Mouse (Mus musculus) intestine, embryonic 14.5 days (tissue): Measurements from ENCODE around the gene Ctsd. TPM values are rescaled to one million over a fixed set of nuclear protein-coding genes. Genes with fewer than 3 reads are reported as not detected.
"Not testable (repeated sequence)": the region's sequence is repeated elsewhere in the genome, so short reads cannot be mapped to it uniquely, and the experiment has no call there.

Experiments used
- ATAC-seq: fragments of 200-750 bp; cut with Nextera tagmentation; replicated peaks from 2 replicates; pipeline ENCODE4 v1.8.0; 2017; ENCODE audit warnings: low read depth, moderate number of reproducible peaks, moderate TSS enrichment, moderate library complexity; ENCODE audit not compliant: low FRiP score, low TSS enrichment
- DNase-seq: peaks from one replicate; pipeline ENCODE4 v3.0.0-alpha.2; 2018; ENCODE audit warnings: low spot score
- H3K27ac ChIP-seq: fragments of 300-500 bp; sonication (generic); 2 replicates; pipeline ENCODE4 v1.5.1; 2014; ENCODE audit warnings: low read depth, mild to moderate bottlenecking, control low read depth
- H3K27me3 ChIP-seq: fragments of 300-500 bp; sonication (generic); replicated peaks from 2 replicates; pipeline ENCODE4 v1.6.1; 2014; ENCODE audit warnings: low read length, control low read depth; ENCODE audit not compliant: control insufficient read depth, insufficient read depth
- H3K36me3 ChIP-seq: fragments of 300-500 bp; sonication (generic); 2 replicates; pipeline ENCODE4 v1.6.1; 2014; ENCODE audit warnings: low read length, control low read depth; ENCODE audit not compliant: control insufficient read depth, insufficient read depth
- H3K4me1 ChIP-seq: fragments of 300-500 bp; sonication (generic); replicated peaks from 2 replicates; pipeline ENCODE4 v1.6.1; 2014; ENCODE audit warnings: low read length, control low read depth, mixed read lengths; ENCODE audit not compliant: control insufficient read depth, insufficient read depth
- H3K4me2 ChIP-seq: fragments of 300-500 bp; sonication (generic); 2 replicates; pipeline ENCODE4 v1.6.1; 2014; ENCODE audit warnings: low read length
- H3K4me3 ChIP-seq: fragments of 300-500 bp; sonication (generic); 2 replicates; pipeline ENCODE4 v1.5.1; 2014; ENCODE audit warnings: low read depth, low read length, control low read depth, mixed read lengths
- H3K9ac ChIP-seq: fragments of 300-500 bp; sonication (generic); 2 replicates; pipeline ENCODE4 v1.6.1; 2014; ENCODE audit warnings: mild to moderate bottlenecking, low read length
- H3K9me3 ChIP-seq: fragments of 300-500 bp; sonication (generic); 2 replicates; pipeline ENCODE4 v1.6.1; 2016; ENCODE audit warnings: low read length, control low read depth; ENCODE audit not compliant: control insufficient read depth
- WGBS: fragments of 180-500 bp; shearing (Covaris S2); extraction: QIAGEN DNeasy Blood & Tissue Kit; methylation state at CpG from one replicate; pipeline ENCODE4 v1.1.7; 2014; 5-methylcytosine and 5-hydroxymethylcytosine counted together
- polyA plus RNA-seq: library from polyadenylated mRNA; unstranded; fragments of >200 nt; fragmentation: Nextera tagmentation; extraction: Ambion mirVana; gene quantifications from 2 replicates; pipeline ENCODE4 v1.2.1, GENCODE M21; 2014

The Ctsd gene
- polyA plus RNA-seq, 1 experiment from 2014 or later: 248 TPM

GRCm38 (mm10) chr7:142408686-142409085 is 20.8 kb upstream of the Ctsd start:
- no peak for ATAC-seq
- Histone ChIP-seq H3K27ac (no peak overlapping the region), H3K36me3 (no peaks in the 10 kb centered on the region), H3K9me3 (no peaks in the 10 kb centered on the region), H3K9ac (no peak overlapping the region), H3K4me1 (no peaks in the 10 kb centered on the region), H3K4me3 (no peak overlapping the region), H3K27me3 (no peaks in the 10 kb centered on the region), H3K4me2 (no peak overlapping the region)
- DNase-seq: no peak
- WGBS: 91% methylated on average over 8 of the region's 8 CpGs

GRCm38 (mm10) chr7:142407935-142408334 is 20.1 kb upstream of the Ctsd start:
- DNase-seq (no peak), ATAC-seq (no peak)
- Histone ChIP-seq H3K27ac (no peak overlapping the region), H3K4me3 (no peak overlapping the region), H3K36me3 (no peaks in the 10 kb centered on the region), H3K9me3 (no peaks in the 10 kb centered on the region), H3K9ac (no peak overlapping the region), H3K27me3 (no peaks in the 10 kb centered on the region), H3K4me2 (no peak overlapping the region), H3K4me1 (no peaks in the 10 kb centered on the region)
- 59% methylated on average over 4 of the region's 4 CpGs for WGBS

GRCm38 (mm10) chr7:142405134-142405533 is 17.3 kb upstream of the Ctsd start:
- ATAC-seq, H3K36me3 ChIP-seq, H3K4me2 ChIP-seq, H3K27ac ChIP-seq, H3K4me1 ChIP-seq, H3K9me3 ChIP-seq, H3K27me3 ChIP-seq, H3K4me3 ChIP-seq, DNase-seq, H3K9ac ChIP-seq: not testable (repeated sequence)
- WGBS: 90% methylated on average over 5 of the region's 5 CpGs

GRCm38 (mm10) chr7:142403591-142403990 is 15.8 kb upstream of the Ctsd start:
- H3K4me3 ChIP-seq: no peak overlapping the region
- H3K9ac ChIP-seq: no peak overlapping the region
- no peak for DNase-seq
- H3K27me3 ChIP-seq: no peaks in the 10 kb centered on the region
- no peak for ATAC-seq
- H3K4me1 ChIP-seq: no peaks in the 10 kb centered on the region
- no peaks in the 10 kb centered on the region for H3K36me3 ChIP-seq
- no peak overlapping the region for H3K4me2 ChIP-seq
- H3K9me3 ChIP-seq: no peaks in the 10 kb centered on the region
- whole genome bisulfite sequencing: 69% methylated on average over 4 of the region's 4 CpGs
- H3K27ac ChIP-seq: no peak overlapping the region

- WGBS: 54% methylated on average over 7 of the region's 7 CpGs
- Histone ChIP-seq H3K36me3 (no peaks in the 10 kb centered on the region), H3K27ac (no peak overlapping the region), H3K9ac (no peak overlapping the region), H3K4me3 (no peak overlapping the region), H3K4me1 (no peaks in the 10 kb centered on the region), H3K27me3 (no peaks in the 10 kb centered on the region), H3K4me2 (no peak overlapping the region), H3K9me3 (no peaks in the 10 kb centered on the region)
- no peak for ATAC-seq
- DNase-seq: no peak
Observed at GRCm38 (mm10) chr7:142400750-142401142, 12.9 kb upstream of the Ctsd start.

GRCm38 (mm10) chr7:142400112-142400749 is 12.4 kb upstream of the Ctsd start:
- Histone ChIP-seq H3K36me3 (no peaks in the 10 kb centered on the region), H3K9ac (no peak overlapping the region), H3K4me1 (no peaks in the 10 kb centered on the region), H3K27ac (no peak overlapping the region), H3K4me2 (no peak overlapping the region), H3K27me3 (no peaks in the 10 kb centered on the region), H3K4me3 (no peak overlapping the region), H3K9me3 (no peaks in the 10 kb centered on the region)
- DNase-seq (no peak), ATAC-seq (no peak)
- 66% methylated on average over 7 of the region's 7 CpGs for WGBS

- Histone ChIP-seq H3K9me3 (no peaks in the 10 kb centered on the region), H3K9ac (no peak overlapping the region), H3K36me3 (no peaks in the 10 kb centered on the region), H3K4me1 (no peaks in the 10 kb centered on the region), H3K27me3 (no peaks in the 10 kb centered on the region), H3K4me2 (no peak overlapping the region), H3K27ac (no peak overlapping the region), H3K4me3 (no peak overlapping the region)
- no peak for ATAC-seq
- 78% methylated on average over 1 of the region's 1 CpGs for WGBS
- no peak for DNase-seq
Observed at GRCm38 (mm10) chr7:142399250-142399649, 11.4 kb upstream of the Ctsd start.

- no peak for ATAC-seq
- DNase-seq: no peak
- Histone ChIP-seq H3K36me3 (no peaks in the 10 kb centered on the region), H3K4me1 (no peaks in the 10 kb centered on the region), H3K27me3 (no peaks in the 10 kb centered on the region), H3K4me2 (no peak overlapping the region), H3K9ac (no peak overlapping the region), H3K27ac (no peak overlapping the region), H3K4me3 (no peak overlapping the region), H3K9me3 (no peaks in the 10 kb centered on the region)
- 71% methylated on average over 2 of the region's 2 CpGs for WGBS
Observed at GRCm38 (mm10) chr7:142398052-142398451, 10.2 kb upstream of the Ctsd start.

- H3K4me2 ChIP-seq: no peak overlapping the region
- H3K4me3 ChIP-seq: no peak overlapping the region
- WGBS: 100% methylated on average over 1 of the region's 1 CpGs
- no peak for ATAC-seq
- H3K27ac ChIP-seq: no peak overlapping the region
- H3K36me3 ChIP-seq: no peaks in the 10 kb centered on the region
- no peak for DNase-seq
- no peaks in the 10 kb centered on the region for H3K27me3 ChIP-seq
- H3K9ac ChIP-seq: no peak overlapping the region
- no peaks in the 10 kb centered on the region for H3K4me1 ChIP-seq
- H3K9me3 ChIP-seq: no peaks in the 10 kb centered on the region
Observed at GRCm38 (mm10) chr7:142396611-142397010, 8.8 kb upstream of the Ctsd start.
